Mouse (Mus musculus) cerebellum, adult 18-20 months (tissue): ENCODE measurements around the gene Hmgn1.
"Not testable (repeated sequence)": the region's sequence is repeated elsewhere in the genome, so short reads cannot be mapped to it uniquely, and the experiment has no call there.

Experiments used
- DNase-seq, 2 experiments: peaks; one replicate each; pipeline ENCODE4 v3.0.0; 2021

The Hmgn1 gene

GRCm38 (mm10) chr16:96127657-96128344, at the start of gene Hmgn1:
Gene Hmgn1, minus strand, starts transcription at chr16:96127729.
- peak; percentile 94 for DNase-seq

DNA sequence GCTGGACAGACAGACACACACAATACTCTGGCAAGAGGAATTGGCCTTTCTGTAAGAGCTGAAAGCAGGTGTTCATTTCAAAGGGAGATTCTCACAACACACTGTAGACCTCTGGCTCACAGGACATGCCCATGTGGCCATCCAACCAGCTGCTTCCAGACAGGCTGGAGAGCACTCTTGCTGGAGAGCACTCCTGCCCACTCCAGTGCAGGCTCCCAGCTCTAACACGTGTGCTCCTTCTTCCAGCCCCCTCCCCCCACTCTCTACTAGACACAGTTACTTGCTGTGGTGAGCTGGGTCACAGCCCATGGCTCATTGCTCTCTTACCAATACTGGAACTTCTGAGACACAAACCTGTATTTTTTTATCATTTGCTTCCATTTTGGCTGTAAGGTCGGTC, 47.9 kb upstream of the Hmgn1 start:
- DNase-seq: no peak

- no peak for DNase-seq
These were observed 46.1 kb upstream of the Hmgn1 start for GRCm38 (mm10) chr16:96173648-96174047.

DNA sequence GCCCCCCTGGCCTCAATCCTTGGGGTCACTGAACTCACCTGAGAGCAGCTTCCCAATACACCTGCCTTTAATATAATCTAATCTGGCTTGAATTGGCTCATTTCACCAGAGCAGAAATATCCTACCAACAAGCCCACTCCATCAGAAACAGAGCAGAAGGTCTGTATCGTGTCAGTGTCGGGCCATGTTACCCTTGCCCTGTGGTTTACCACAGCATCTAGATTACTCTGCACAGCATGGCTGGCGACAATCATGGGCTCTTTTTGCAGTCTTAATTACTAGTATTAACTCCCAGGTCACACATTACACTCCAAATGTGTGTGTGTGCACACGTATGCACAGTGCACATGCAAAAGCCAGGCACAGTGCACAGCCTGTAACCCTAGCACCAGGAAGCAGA, 41.3 kb upstream of the Hmgn1 start:
- no peak for DNase-seq

DNA sequence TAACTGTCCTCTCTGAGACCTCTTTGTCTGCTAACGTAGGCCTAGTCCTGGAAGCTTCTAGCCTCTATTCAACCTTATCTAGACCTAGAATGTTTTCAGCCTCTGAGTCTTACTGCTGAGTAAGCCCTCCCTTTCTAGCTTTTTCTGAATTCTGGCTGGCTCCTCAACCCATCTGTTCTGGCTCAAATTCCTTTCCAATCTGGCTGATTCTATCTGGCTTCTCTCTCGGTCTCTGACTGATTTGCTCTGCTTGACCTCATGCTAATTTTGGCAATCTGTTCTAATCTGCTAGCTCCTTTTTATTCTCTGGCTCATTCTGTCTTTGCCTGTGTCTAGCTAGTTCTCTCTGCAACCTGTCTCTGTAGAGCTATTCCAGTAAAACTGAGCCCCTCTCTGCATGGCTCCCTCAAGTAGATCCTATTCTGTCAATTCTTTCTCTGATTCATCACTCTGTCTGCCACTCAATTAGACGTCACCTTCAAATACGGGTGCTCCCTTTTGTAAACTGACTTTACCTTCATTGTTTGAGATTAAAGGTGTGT, 38.3 kb upstream of the Hmgn1 start:
- DNase-seq: peak; percentile 62 to 68

GRCm38 (mm10) chr16:96161336-96161735, 33.8 kb upstream of the Hmgn1 start:
- DNase-seq: peak in 1 of 2 experiments; percentile 55

DNA sequence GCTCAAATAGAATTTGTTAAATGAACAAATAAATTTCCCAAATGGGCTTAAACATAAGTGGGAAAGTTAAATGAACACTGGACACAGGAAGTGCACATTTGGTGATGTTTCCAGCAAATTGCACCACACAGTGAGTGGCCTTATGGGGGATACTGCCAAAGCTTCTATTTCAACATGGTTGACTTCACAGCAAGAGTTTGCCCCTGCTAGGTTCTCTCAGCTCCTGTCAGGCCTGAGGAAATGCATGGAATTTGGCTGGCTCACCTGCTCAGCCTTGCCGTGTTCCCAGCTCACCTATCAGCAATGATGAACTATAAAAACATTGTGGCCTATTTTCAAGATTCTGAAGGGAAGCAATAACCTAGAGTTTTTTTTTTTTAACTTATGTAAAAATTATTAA, 33.4 kb upstream of the Hmgn1 start:
- DNase-seq: peak; percentile 47 to 51

- no peak for DNase-seq
These were observed 32.3 kb upstream of the Hmgn1 start for GRCm38 (mm10) chr16:96159794-96160346.

DNA sequence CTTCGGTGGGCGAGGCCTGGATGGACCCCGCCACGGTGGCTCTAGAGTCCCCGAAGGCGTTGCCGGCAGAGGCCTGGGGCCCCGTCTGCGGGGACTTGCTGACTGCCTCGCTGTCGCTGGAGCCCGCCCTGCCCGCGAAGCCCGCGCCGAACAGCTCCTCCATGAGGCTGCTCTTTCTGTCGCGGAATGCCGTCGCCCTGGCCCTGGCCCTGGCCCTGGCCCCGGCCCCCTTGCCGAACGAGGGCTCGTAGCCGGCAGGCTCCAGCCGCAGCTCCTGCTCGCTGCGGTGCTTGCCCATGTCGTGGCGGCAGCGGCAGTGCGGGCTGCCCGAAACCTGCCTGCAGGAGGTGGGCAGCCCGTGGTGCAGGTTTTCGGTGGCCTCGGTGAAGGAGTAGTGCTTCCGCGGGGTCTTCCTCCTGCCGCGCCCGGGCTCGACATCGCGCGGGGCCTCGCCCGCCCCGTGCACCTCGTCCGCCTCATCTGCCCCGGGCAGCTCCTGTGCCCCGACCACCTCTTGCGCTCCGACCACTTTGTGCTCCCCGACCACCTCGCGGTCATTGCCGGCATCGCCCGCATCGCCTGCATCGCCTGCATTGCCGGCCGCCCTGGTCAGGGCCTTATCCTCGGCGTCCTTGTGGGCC, 31.7 kb upstream of the Hmgn1 start:
- peak; percentile 59 to 73 for DNase-seq

DNA sequence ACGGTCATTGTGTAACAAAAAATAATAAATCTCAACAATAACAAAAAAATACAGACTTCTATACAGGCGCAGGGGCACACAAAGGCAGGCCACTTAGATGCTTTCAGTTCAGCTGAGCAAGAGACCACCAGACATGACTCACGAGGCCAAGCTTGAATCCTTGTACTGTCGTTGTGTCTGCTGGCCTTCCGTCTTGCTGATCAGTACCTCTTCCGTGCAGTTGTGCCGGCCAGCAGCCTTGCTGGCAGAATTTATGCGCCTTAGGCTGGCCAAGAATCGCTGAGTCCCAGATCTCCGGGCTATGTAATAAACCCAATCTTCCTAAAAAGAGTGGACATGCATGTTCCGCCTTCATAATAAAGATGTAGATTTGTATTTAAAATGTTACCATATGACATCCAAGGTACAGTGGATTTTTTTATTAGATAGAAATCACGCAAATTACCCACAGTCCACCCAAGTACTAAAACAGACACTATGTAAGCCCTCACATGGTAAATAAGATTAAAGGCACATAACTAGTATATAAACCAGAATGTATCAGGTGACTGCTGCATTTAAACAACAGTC, 31.1 kb upstream of the Hmgn1 start:
- no peak for DNase-seq

GRCm38 (mm10) chr16:96157171-96157570, 29.6 kb upstream of the Hmgn1 start:
- no peak for DNase-seq

- no peak for DNase-seq
These were observed 28.5 kb upstream of the Hmgn1 start for GRCm38 (mm10) chr16:96156019-96156418.

DNA sequence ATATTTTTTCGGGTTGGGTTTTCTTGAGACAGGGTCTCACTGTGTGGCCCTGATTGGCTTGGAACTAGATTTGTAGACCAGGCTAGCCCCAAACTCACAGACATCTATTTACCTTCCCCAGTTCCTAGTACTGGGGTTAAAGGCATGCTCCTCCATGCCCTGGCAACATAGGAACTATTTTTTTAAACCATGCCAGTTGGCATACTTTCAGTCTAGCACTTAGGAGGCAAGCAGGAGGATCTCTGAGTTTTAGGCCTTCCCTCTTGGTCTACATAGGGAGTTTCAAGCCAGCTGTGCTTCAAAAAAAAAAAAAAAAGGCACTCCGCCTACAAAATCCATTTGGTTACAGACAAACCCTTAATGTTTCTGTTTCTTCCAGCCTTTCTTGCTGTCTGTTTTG, 26.9 kb upstream of the Hmgn1 start:
- DNase-seq: no peak

DNA sequence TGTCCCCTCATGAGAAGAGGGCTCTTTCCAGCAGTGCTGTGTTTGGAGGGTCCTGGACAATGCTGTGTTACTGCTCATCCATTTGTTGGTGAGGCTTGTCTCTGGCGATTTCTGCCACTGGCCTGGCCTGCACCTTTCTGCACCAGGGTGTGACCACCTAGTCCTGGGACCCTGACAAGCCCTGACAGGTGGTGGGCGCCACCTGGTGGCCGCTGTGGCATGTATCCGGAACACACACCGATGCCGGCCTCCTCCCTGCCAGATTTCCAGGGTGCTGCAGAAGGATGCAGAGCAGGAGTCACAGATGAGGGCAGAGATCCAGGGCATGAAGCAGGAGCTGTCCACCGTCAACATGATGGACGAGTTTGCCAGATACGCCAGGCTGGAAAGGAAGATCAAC, 24.0 kb upstream of the Hmgn1 start:
- DNase-seq: peak; percentile 86 to 90

DNA sequence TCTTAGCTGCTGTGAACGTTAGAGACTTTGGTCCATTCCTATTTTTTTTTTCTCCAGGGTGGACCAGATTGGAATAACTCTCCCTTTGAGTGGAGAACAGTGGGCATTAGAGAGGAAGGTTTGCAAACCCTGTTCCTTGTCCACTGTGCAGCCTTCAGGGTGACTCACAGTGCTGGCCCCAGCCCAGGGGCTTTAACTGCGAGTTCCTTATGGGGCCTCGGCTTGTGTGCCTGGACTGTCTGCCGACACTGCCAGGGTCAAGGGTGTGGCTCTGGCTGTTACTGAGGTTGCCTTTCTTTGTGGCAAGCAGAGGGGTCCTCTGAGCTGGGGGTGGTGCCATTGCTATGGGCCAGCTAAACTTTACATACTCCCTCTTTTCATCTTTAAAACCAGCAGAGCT, 23.5 kb upstream of the Hmgn1 start:
- DNase-seq: peak; percentile 54 to 59

- no peak for DNase-seq
These were observed 21.8 kb upstream of the Hmgn1 start for GRCm38 (mm10) chr16:96149311-96149710.

GRCm38 (mm10) chr16:96148834-96149233, 21.3 kb upstream of the Hmgn1 start:
- no peak for DNase-seq

DNA sequence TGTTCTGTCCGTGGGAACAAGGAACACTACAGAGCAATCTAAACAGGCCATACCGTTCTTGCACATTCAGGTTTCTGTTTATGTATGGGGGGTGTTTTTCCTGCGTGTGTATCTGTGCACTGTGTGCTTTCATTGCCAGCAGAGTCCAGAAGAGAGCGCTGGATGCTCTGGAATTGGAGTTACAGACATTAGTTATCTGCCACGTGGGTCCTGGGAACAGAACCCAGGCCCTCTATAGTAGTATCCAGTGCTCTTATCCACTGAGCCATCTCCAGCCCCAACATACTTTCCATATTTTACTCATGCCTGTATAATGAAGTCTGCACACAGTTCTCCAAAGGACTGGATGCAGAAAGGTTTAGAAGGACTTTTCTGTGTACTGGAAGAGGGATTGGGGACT, 18.3 kb upstream of the Hmgn1 start:
- no peak for DNase-seq

DNA sequence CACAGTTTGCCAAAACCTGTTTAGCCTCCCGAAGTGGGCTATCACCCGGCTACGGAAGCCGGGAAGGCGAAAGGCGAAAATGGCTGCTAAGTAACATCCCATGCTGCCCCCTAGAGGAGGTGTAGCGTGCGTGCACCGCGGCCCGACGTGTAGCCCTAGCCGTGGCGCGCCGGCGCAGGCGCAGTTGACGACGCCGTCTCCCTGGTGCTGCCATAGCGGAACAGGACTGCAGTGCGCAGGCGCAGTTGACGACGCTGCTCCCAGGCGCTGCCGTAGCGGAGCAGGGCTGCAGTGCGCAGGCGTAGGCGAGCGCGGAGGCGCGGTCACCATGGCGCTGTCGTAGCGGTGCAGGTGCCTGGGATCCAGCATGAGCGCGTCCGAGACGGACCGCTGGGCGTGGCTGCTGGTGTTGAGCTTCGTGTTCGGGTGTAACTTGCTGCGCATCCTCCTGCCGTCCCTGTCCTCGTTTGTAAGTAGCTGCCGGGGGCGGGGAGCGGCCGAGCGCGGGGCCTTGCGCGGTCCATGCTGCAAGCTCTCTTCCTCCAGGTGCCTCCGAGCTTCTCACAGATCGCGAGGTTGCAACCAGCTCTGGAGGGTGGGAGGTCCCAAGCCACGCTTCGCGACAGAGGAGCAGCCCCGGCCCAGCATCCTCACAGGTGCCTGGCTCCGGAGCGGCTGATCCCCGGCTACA, 17.7 kb upstream of the Hmgn1 start, which contains the start of gene Wrb:
TSS of gene Wrb (plus strand) at position 298 of the 691 bp plus-strand sequence.
- DNase-seq: peak; percentile 99 to 100

- DNase-seq: not testable (repeated sequence)
These were observed 17.2 kb upstream of the Hmgn1 start for GRCm38 (mm10) chr16:96144748-96145109.

- no peak for DNase-seq
These were observed 937 bp upstream of the Hmgn1 start for GRCm38 (mm10) chr16:96128466-96128865.

- no peak for DNase-seq
These were observed 257 bp downstream of the Hmgn1 start for GRCm38 (mm10) chr16:96127288-96127656.

DNA sequence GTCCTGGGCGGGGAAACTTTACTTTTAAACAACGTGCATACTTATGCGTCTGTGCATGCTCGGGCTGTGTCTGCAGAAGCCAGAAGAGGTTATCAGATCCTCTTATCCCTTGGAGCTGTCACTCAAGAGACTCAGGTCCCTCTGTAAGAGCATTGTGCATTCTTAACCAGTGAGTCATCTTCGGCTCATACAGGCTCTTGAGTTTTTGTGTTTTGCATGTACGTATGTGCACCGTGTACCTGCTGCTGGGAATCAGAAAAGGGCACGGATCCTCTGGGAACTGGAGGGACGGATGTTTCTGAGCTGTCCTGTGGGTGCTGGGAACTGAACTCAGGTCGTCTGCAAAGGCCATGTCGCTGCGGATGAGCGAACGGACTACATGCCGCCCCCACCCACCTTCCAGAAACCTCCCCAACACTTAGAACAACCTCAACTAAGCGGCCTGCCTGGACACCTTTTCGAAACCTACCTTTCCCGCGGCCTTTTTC, 801 bp downstream of the Hmgn1 start:
- DNase-seq: peak; percentile 24 to 48
